Mouse (Mus musculus): ENCODE measurements around the gene Nedd9. TPM values are rescaled to one million over a fixed set of nuclear protein-coding genes. Genes with fewer than 3 reads are reported as not detected.

The Nedd9 gene
- total and polyA plus RNA-seq, 3 experiments, result 0.15 to 0.25 TPM; not detected in 1

DNA sequence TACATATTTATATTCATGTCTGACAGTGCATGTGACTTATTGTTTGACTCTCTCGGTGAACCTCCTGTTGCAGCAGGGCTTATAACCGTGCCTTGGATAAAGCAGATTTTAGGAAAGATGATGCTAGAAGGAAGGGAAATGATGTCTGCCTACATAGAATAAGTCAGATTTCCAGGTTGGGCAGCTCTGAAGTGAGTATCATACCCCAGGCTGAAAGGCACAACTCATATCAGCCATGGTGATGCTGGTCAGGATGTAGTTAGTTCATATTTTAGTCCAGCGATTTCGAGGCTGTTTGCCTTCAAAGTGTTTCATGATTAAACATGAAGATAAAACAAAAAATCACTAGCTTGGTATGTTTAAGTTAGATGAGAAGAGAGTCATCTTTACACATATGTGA, 161.8 kb downstream of the Nedd9 start:
- H3K9ac ChIP-seq (ENCODE audit: control insufficient read depth, low read depth, low read length, poor library complexity, severe bottlenecking), result no peak overlapping the region
- H3K36me3 ChIP-seq (ENCODE audit: control insufficient read depth in 1 of 2, insufficient read depth in 2 of 2, low read length in 2 of 2), result no peaks in the 10 kb centered on the region
- DNase-seq (ENCODE audit: low read depth, low spot score), result no peak
- no peaks in the 10 kb centered on the region for H3K4me1 ChIP-seq (ENCODE audit: control insufficient read depth in 1 of 2, insufficient read depth in 2 of 2, low read length in 2 of 2)
- no peak overlapping the region for H3K27ac ChIP-seq (ENCODE audit: control insufficient read depth, low read depth, low read length)
- H3K79me2 ChIP-seq (ENCODE audit: control insufficient read depth, insufficient read depth, low read length, poor library complexity), result no peaks in the 10 kb centered on the region
- TF ChIP-seq JUND (IDR thresholded peaks at IDR 0.05; ENCODE audit: low read depth, low read length), result no peak
- TF ChIP-seq POLR2A (IDR thresholded peaks at IDR 0.05; ENCODE audit: control insufficient read depth in 1 of 2, insufficient read depth in 1 of 2, low read depth in 1 of 2, low read length in 2 of 2, poor library complexity in 1 of 2), result no peak
- no peak for TF ChIP-seq SIN3A (IDR thresholded peaks at IDR 0.05; ENCODE audit: low read length)
- no peak for TF ChIP-seq SMC3 (IDR thresholded peaks at IDR 0.05; ENCODE audit: low read depth, low read length)
- TF ChIP-seq UBTF (IDR thresholded peaks at IDR 0.05; ENCODE audit: borderline replicate concordance, insufficient read depth, low read depth, low read length), result no peak
- TF ChIP-seq MAX (IDR thresholded peaks at IDR 0.05; ENCODE audit: low read length), result no peak
- no peak for TF ChIP-seq MYB (IDR thresholded peaks at IDR 0.05; ENCODE audit: low read depth, low read length)
- TF ChIP-seq CHD1 (IDR thresholded peaks at IDR 0.05; ENCODE audit: low read depth, low read length), result no peak
- no peak for TF ChIP-seq TAL1 (IDR thresholded peaks at IDR 0.05; ENCODE audit: low read length)
- TF ChIP-seq ZC3H11A (IDR thresholded peaks at IDR 0.05; ENCODE audit: low read depth, low read length), result no peak
- no peak overlapping the region for H3K4me3 ChIP-seq (ENCODE audit: control insufficient read depth in 1 of 2, insufficient read depth in 1 of 2, low read depth in 2 of 2, low read length in 2 of 2)
- H3K9me3 ChIP-seq (replicated peaks; ENCODE audit: insufficient read depth, low read length), result no peaks in the 10 kb centered on the region
- peaks cover 0 to 2% of the 10 kb centered on the region in 2 experiments; a peak in 1 of 4 replicates for H3K27me3 ChIP-seq (ENCODE audit: control insufficient read depth in 1 of 2, insufficient read depth in 2 of 2, low read length in 2 of 2)

- Histone ChIP-seq H3K36me3 (ENCODE audit: control insufficient read depth in 1 of 2, insufficient read depth in 2 of 2, low read length in 2 of 2) (no peaks in the 10 kb centered on the region), H3K27ac (ENCODE audit: control insufficient read depth, low read depth, low read length) (no peak overlapping the region), H3K79me2 (ENCODE audit: control insufficient read depth, insufficient read depth, low read length, poor library complexity) (no peaks in the 10 kb centered on the region), H3K27me3 (ENCODE audit: control insufficient read depth in 1 of 2, insufficient read depth in 2 of 2, low read length in 2 of 2) (peaks cover 0 to 2% of the 10 kb centered on the region in 2 experiments; a peak in 1 of 4 replicates), H3K9ac (ENCODE audit: control insufficient read depth, low read depth, low read length, poor library complexity, severe bottlenecking) (no peak overlapping the region), H3K4me1 (ENCODE audit: control insufficient read depth in 1 of 2, insufficient read depth in 2 of 2, low read length in 2 of 2) (no peaks in the 10 kb centered on the region), H3K9me3 (replicated peaks; ENCODE audit: insufficient read depth, low read length) (no peaks in the 10 kb centered on the region), H3K4me3 (ENCODE audit: control insufficient read depth in 1 of 2, insufficient read depth in 1 of 2, low read depth in 2 of 2, low read length in 2 of 2) (no peak overlapping the region)
- no peak for TF ChIP-seq MEF2A (IDR thresholded peaks at IDR 0.05; ENCODE audit: extremely low read depth, insufficient replicate concordance, low read depth, low read length, poor library complexity, severe bottlenecking)
- TF ChIP-seq RAD21 (IDR thresholded peaks at IDR 0.05; ENCODE audit: low read depth, low read length), result no peak
- TF ChIP-seq KAT2A (conservative IDR thresholded peaks at IDR 0.05; ENCODE audit: low read depth, low read length), result no peak
- DNase-seq (ENCODE audit: low read depth, low spot score), result no peak
These were observed 162.5 kb downstream of the Nedd9 start for GRCm38 (mm10) chr13:41324631-41325030.

DNA sequence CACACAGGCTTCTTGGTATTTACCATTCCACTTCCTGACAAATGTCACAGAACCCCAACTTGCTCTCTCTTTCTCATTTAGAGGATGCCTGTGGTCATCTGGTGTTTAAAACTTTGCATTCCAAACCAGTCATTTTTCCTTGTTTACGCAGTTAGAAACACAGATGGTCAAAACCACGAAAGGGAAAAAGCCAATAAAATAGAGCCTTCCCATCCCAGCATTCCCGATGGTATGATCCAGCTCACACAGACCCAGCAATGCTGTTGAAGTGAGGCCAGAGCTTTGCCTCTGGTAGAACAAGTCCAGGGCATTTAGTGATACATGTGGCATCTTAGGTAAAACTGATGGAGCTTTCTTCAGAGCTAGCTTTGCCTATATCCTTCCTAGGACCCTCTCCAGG, 165.7 kb downstream of the Nedd9 start:
- no peak overlapping the region for H3K27ac ChIP-seq (ENCODE audit: control insufficient read depth, low read depth, low read length)

More for the DNA sequence above, 165.7 kb downstream of the Nedd9 start:
- DNase-seq (ENCODE audit: low read depth, low spot score), result no peak
- no peaks in the 10 kb centered on the region for H3K36me3 ChIP-seq (ENCODE audit: control insufficient read depth in 1 of 2, insufficient read depth in 2 of 2, low read length in 2 of 2)
- H3K4me3 ChIP-seq (ENCODE audit: control insufficient read depth in 1 of 2, insufficient read depth in 1 of 2, low read depth in 2 of 2, low read length in 2 of 2), result no peak overlapping the region
- H3K9me3 ChIP-seq (replicated peaks; ENCODE audit: insufficient read depth, low read length), result no peaks in the 10 kb centered on the region
- H3K27me3 ChIP-seq (ENCODE audit: control insufficient read depth in 1 of 2, insufficient read depth in 2 of 2, low read length in 2 of 2), result peaks cover 0 to 3% of the 10 kb centered on the region in 2 experiments; a peak in 1 of 4 replicates
- TF ChIP-seq ZMIZ1 (IDR thresholded peaks at IDR 0.05; ENCODE audit: low read depth, low read length) (no peak), POLR2A (IDR thresholded peaks at IDR 0.05; ENCODE audit: control insufficient read depth in 1 of 2, insufficient read depth in 1 of 2, low read depth in 1 of 2, low read length in 2 of 2, poor library complexity in 1 of 2) (no peak), MEF2A (IDR thresholded peaks at IDR 0.05; ENCODE audit: extremely low read depth, insufficient replicate concordance, low read depth, low read length, poor library complexity, severe bottlenecking) (no peak), UBTF (IDR thresholded peaks at IDR 0.05; ENCODE audit: borderline replicate concordance, insufficient read depth, low read depth, low read length) (no peak), ETS1 (IDR thresholded peaks at IDR 0.05; ENCODE audit: low read depth, low read length) (no peak), KAT2A (conservative IDR thresholded peaks at IDR 0.05; ENCODE audit: low read depth, low read length) (no peak), MAFK (IDR thresholded peaks at IDR 0.05; ENCODE audit: borderline replicate concordance, low read depth, low read length) (no peak)
- H3K4me1 ChIP-seq (ENCODE audit: control insufficient read depth in 1 of 2, insufficient read depth in 2 of 2, low read length in 2 of 2), result no peaks in the 10 kb centered on the region
- H3K9ac ChIP-seq (ENCODE audit: control insufficient read depth, low read depth, low read length, poor library complexity, severe bottlenecking), result no peak overlapping the region
- no peaks in the 10 kb centered on the region for H3K79me2 ChIP-seq (ENCODE audit: control insufficient read depth, insufficient read depth, low read length, poor library complexity)
